Mouse (Mus musculus) myocyte (in vitro differentiated cells): ENCODE data around the gene Fam172a. TPM values are rescaled to one million over a fixed set of nuclear protein-coding genes. Genes with fewer than 3 reads are reported as not detected.

Experiments
- H3K27me3 ChIP-seq: one replicate; pipeline ENCODE4 v1.6.1; 2011; ENCODE audit not compliant: control insufficient read depth, insufficient read depth, insufficient read length
- H3K36me3 ChIP-seq: one replicate; pipeline ENCODE4 v1.6.1; 2011; ENCODE audit not compliant: control insufficient read depth, insufficient read depth
- H3K4me2 ChIP-seq: one replicate; pipeline ENCODE4 v1.6.1; 2011; ENCODE audit warnings: low read depth, control low read depth
- H3K4me3 ChIP-seq: one replicate; pipeline ENCODE4 v1.5.1; 2011; ENCODE audit warnings: mild to moderate bottlenecking, control low read depth, moderate library complexity
- H3K79me2 ChIP-seq: one replicate; pipeline ENCODE4 v1.6.1; 2011; ENCODE audit not compliant: control insufficient read depth, insufficient read depth
- H3ac ChIP-seq: one replicate; pipeline ENCODE4 v1.6.1; 2011; ENCODE audit not compliant: control insufficient read depth, insufficient read length
- CEBPB ChIP-seq: IDR thresholded peaks from 2 replicates; pipeline ENCODE4 v1.6.1; 2011; ENCODE audit warnings: mild to moderate bottlenecking, moderate library complexity; ENCODE audit not compliant: poor library complexity, insufficient read depth, severe bottlenecking
- E2F4 ChIP-seq: IDR thresholded peaks from one replicate; pipeline ENCODE4 v1.6.1; 2011; ENCODE audit warnings: mild to moderate bottlenecking, control low read depth, moderate library complexity; ENCODE audit not compliant: insufficient read depth
- MAX ChIP-seq: IDR thresholded peaks from one replicate; pipeline ENCODE4 v1.6.1; 2011; ENCODE audit warnings: low read depth, mild to moderate bottlenecking, control low read depth
- MYOD1 ChIP-seq, 3 experiments: IDR thresholded peaks; one replicate each; pipeline ENCODE4 v1.6.1; 2011; ENCODE audit warnings: control low read depth in 2 of 3, low read depth in 2 of 3, mild to moderate bottlenecking in 2 of 3, moderate library complexity in 1 of 3; ENCODE audit not compliant: insufficient read length in 2 of 3, control insufficient read depth in 1 of 3
- MYOG ChIP-seq, 3 experiments: IDR thresholded peaks; one replicate each; pipeline ENCODE4 v1.6.1; 2011; ENCODE audit warnings: control low read depth in 2 of 3, low read depth in 2 of 3, mild to moderate bottlenecking in 2 of 3; ENCODE audit not compliant: insufficient read length in 2 of 3, control insufficient read depth in 1 of 3, insufficient read depth in 1 of 3
- POLR2A ChIP-seq: IDR thresholded peaks from one replicate; pipeline ENCODE4 v1.6.1; 2011; ENCODE audit warnings: low read depth, mild to moderate bottlenecking, control low read depth, moderate library complexity; ENCODE audit not compliant: insufficient read length
- POLR2AphosphoS2 ChIP-seq: IDR thresholded peaks from one replicate; pipeline ENCODE4 v1.6.1; 2011; ENCODE audit warnings: low read depth, control low read depth; ENCODE audit not compliant: insufficient read length
- REST ChIP-seq: IDR thresholded peaks from one replicate; pipeline ENCODE4 v1.6.1; 2011; ENCODE audit warnings: mild to moderate bottlenecking, control low read depth, moderate library complexity; ENCODE audit not compliant: insufficient read depth, insufficient read length
- SRF ChIP-seq: IDR thresholded peaks from one replicate; pipeline ENCODE4 v1.6.1; 2011; ENCODE audit warnings: low read depth; ENCODE audit not compliant: control insufficient read depth, insufficient read length
- TCF12 ChIP-seq: IDR thresholded peaks from one replicate; pipeline ENCODE4 v1.6.1; 2011; ENCODE audit warnings: mild to moderate bottlenecking, control low read depth; ENCODE audit not compliant: poor library complexity, insufficient read depth, severe bottlenecking
- TCF3 ChIP-seq: IDR thresholded peaks from one replicate; pipeline ENCODE4 v1.6.1; 2011; ENCODE audit warnings: low read depth, control low read depth; ENCODE audit not compliant: insufficient read length
- USF1 ChIP-seq: IDR thresholded peaks from one replicate; pipeline ENCODE4 v1.6.1; 2011; ENCODE audit warnings: low read depth, mild to moderate bottlenecking, control low read depth, moderate library complexity
- polyA plus RNA-seq: library from polyadenylated mRNA; unstranded; fragments of >200 nt; fragmentation: generic; extraction: Trizol; gene quantifications from one replicate; pipeline ENCODE4 v1.2.1, GENCODE M21; 2012; ENCODE audit warnings: missing spikeins

The Fam172a gene
- polyA plus RNA-seq, 1 experiment, result 6.5 TPM

GRCm38 (mm10) chr13:78210029-78210747, 508.4 kb downstream of the Fam172a start:
- no peak overlapping the region for H3ac ChIP-seq

GRCm38 (mm10) chr13:78210748-78211089, 508.9 kb downstream of the Fam172a start:
- H3ac ChIP-seq, result no peak overlapping the region
- H3K4me2 ChIP-seq, result no peak overlapping the region
- TF ChIP-seq POLR2AphosphoS2 (no peak), MYOG (IDR thresholded peaks at IDR 0.05; ENCODE audit: control insufficient read depth in 1 of 3, insufficient read depth in 1 of 3, insufficient read length in 2 of 3, low read depth in 2 of 3) (no peak), USF1 (no peak), E2F4 (no peak), POLR2A (no peak), TCF12 (no peak), CEBPB (no peak), REST (no peak), MAX (no peak)
- peaks cover 11% of the 10 kb centered on the region for H3K79me2 ChIP-seq
- no peaks in the 10 kb centered on the region for H3K27me3 ChIP-seq
- H3K36me3 ChIP-seq, result no peaks in the 10 kb centered on the region
- no peak overlapping the region for H3K4me3 ChIP-seq

More at GRCm38 (mm10) chr13:78210029-78210747, 508.4 kb downstream of the Fam172a start:
- Histone ChIP-seq H3K36me3 (no peaks in the 10 kb centered on the region), H3K79me2 (peaks cover 15% of the 10 kb centered on the region), H3K4me3 (no peak overlapping the region), H3K4me2 (no peak overlapping the region), H3K27me3 (no peaks in the 10 kb centered on the region)
- TF ChIP-seq CEBPB (no peak), REST (no peak), USF1 (no peak), TCF3 (no peak), MAX (no peak), E2F4 (no peak), MYOG (IDR thresholded peaks at IDR 0.05; ENCODE audit: control insufficient read depth in 1 of 3, insufficient read depth in 1 of 3, insufficient read length in 2 of 3, low read depth in 2 of 3) (no peak), TCF12 (no peak), POLR2A (no peak), SRF (no peak), MYOD1 (IDR thresholded peaks at IDR 0.05; ENCODE audit: control insufficient read depth in 1 of 3, insufficient read length in 2 of 3, low read depth in 2 of 3) (no peak), POLR2AphosphoS2 (no peak)

- no peak overlapping the region for H3K4me2 ChIP-seq
- TF ChIP-seq TCF12 (no peak), MYOG (IDR thresholded peaks at IDR 0.05; ENCODE audit: control insufficient read depth in 1 of 3, insufficient read depth in 1 of 3, insufficient read length in 2 of 3, low read depth in 2 of 3) (no peak), E2F4 (no peak), POLR2A (no peak), MAX (no peak), CEBPB (no peak), USF1 (no peak), REST (no peak), SRF (no peak), MYOD1 (IDR thresholded peaks at IDR 0.05; ENCODE audit: control insufficient read depth in 1 of 3, insufficient read length in 2 of 3, low read depth in 2 of 3) (no peak), POLR2AphosphoS2 (no peak), TCF3 (no peak)
- no peaks in the 10 kb centered on the region for H3K36me3 ChIP-seq
- peaks cover 6% of the 10 kb centered on the region for H3K79me2 ChIP-seq
- no peak overlapping the region for H3ac ChIP-seq
- H3K27me3 ChIP-seq, result no peaks in the 10 kb centered on the region
- H3K4me3 ChIP-seq, result no peak overlapping the region
Measured at GRCm38 (mm10) chr13:78211231-78212010, 509.6 kb downstream of the Fam172a start.

- TF ChIP-seq MAX (no peak), TCF12 (no peak), E2F4 (no peak), CEBPB (no peak), REST (no peak), MYOG (IDR thresholded peaks at IDR 0.05; ENCODE audit: control insufficient read depth in 1 of 3, insufficient read depth in 1 of 3, insufficient read length in 2 of 3, low read depth in 2 of 3) (no peak), TCF3 (no peak), MYOD1 (IDR thresholded peaks at IDR 0.05; ENCODE audit: control insufficient read depth in 1 of 3, insufficient read length in 2 of 3, low read depth in 2 of 3) (no peak)
- Histone ChIP-seq H3K4me2 (no peak overlapping the region), H3K27me3 (no peaks in the 10 kb centered on the region), H3ac (no peak overlapping the region), H3K79me2 (no peaks in the 10 kb centered on the region), H3K36me3 (no peaks in the 10 kb centered on the region), H3K4me3 (no peak overlapping the region)
Measured at GRCm38 (mm10) chr13:78212111-78212510, 510.3 kb downstream of the Fam172a start.

- Histone ChIP-seq H3K4me2 (no peak overlapping the region), H3K36me3 (no peaks in the 10 kb centered on the region), H3K79me2 (no peaks in the 10 kb centered on the region), H3K27me3 (no peaks in the 10 kb centered on the region), H3ac (no peak overlapping the region), H3K4me3 (no peak overlapping the region)
- TF ChIP-seq MYOD1 (IDR thresholded peaks at IDR 0.05; ENCODE audit: control insufficient read depth in 1 of 3, insufficient read length in 2 of 3, low read depth in 2 of 3) (no peak), POLR2A (no peak), TCF12 (no peak), E2F4 (no peak), TCF3 (no peak), MYOG (IDR thresholded peaks at IDR 0.05; ENCODE audit: control insufficient read depth in 1 of 3, insufficient read depth in 1 of 3, insufficient read length in 2 of 3, low read depth in 2 of 3) (no peak), MAX (no peak), POLR2AphosphoS2 (no peak), CEBPB (no peak), SRF (no peak), REST (no peak), USF1 (no peak)
Measured at GRCm38 (mm10) chr13:78213155-78213554, 511.3 kb downstream of the Fam172a start.
